Mouse (Mus musculus): ENCODE results near the gene Abcg8.

Abcg8 gene

GRCm38 (mm10) chr17:84658195-84658594 is 17.9 kb upstream of the Abcg8 start:
- DNase-seq (ENCODE audit: low spot score in 2 of 2) = no peak

- DNase-seq (ENCODE audit: low spot score in 2 of 2) = no peak
Measured at GRCm38 (mm10) chr17:84658951-84659350, 17.2 kb upstream of the Abcg8 start.

- no peak for DNase-seq (ENCODE audit: low spot score in 2 of 2)
Measured at GRCm38 (mm10) chr17:84665053-84665452, 11.0 kb upstream of the Abcg8 start.

GRCm38 (mm10) chr17:84665691-84666090 is 10.4 kb upstream of the Abcg8 start:
- no peak for DNase-seq (ENCODE audit: low spot score in 2 of 2)

- no peak for DNase-seq (ENCODE audit: low spot score in 2 of 2)
Measured at GRCm38 (mm10) chr17:84667848-84668247, 8.3 kb upstream of the Abcg8 start.

- no peak for DNase-seq (ENCODE audit: low spot score in 2 of 2)
Measured at GRCm38 (mm10) chr17:84672376-84673369, 3.4 kb upstream of the Abcg8 start.

GRCm38 (mm10) chr17:84674048-84674447 is 2.1 kb upstream of the Abcg8 start:
- DNase-seq (ENCODE audit: low spot score in 2 of 2) = no peak

GRCm38 (mm10) chr17:84675204-84675603 is 898 bp upstream of the Abcg8 start:
- DNase-seq (ENCODE audit: low spot score in 2 of 2) = peak; percentile 42 to 48

GRCm38 (mm10) chr17:84677595-84677994 is 1.5 kb downstream of the Abcg8 start:
- DNase-seq (ENCODE audit: low spot score in 2 of 2) = no peak

GRCm38 (mm10) chr17:84681670-84682069 is 5.6 kb downstream of the Abcg8 start:
- DNase-seq (ENCODE audit: low spot score in 2 of 2) = no peak

- DNase-seq (ENCODE audit: low spot score in 2 of 2) = no peak
Measured at GRCm38 (mm10) chr17:84682734-84683717, 6.9 kb downstream of the Abcg8 start, which contains the start of gene Abcg5. Gene Abcg5, minus strand, starts transcription at chr17:84683011.

- DNase-seq (ENCODE audit: low spot score in 2 of 2) = no peak
Measured at GRCm38 (mm10) chr17:84684284-84684683, 8.2 kb downstream of the Abcg8 start.

- DNase-seq (ENCODE audit: low spot score in 2 of 2) = no peak
Measured at GRCm38 (mm10) chr17:84685286-84685685, 9.2 kb downstream of the Abcg8 start.

GRCm38 (mm10) chr17:84687994-84688393 is 11.9 kb downstream of the Abcg8 start:
- no peak for DNase-seq (ENCODE audit: low spot score in 2 of 2)

GRCm38 (mm10) chr17:84688834-84689233 is 12.7 kb downstream of the Abcg8 start:
- no peak for DNase-seq (ENCODE audit: low spot score in 2 of 2)

- no peak for DNase-seq (ENCODE audit: low spot score in 2 of 2)
Measured at GRCm38 (mm10) chr17:84689316-84689715, 13.2 kb downstream of the Abcg8 start.

- no peak for DNase-seq (ENCODE audit: low spot score in 2 of 2)
Measured at GRCm38 (mm10) chr17:84690111-84690510, 14.0 kb downstream of the Abcg8 start.

GRCm38 (mm10) chr17:84693741-84694140 is 17.6 kb downstream of the Abcg8 start:
- DNase-seq (ENCODE audit: low spot score in 2 of 2) = no peak

- no peak for DNase-seq (ENCODE audit: low spot score in 2 of 2)
Measured at GRCm38 (mm10) chr17:84696537-84696936, 20.4 kb downstream of the Abcg8 start.

- peak; percentile 79 to 80 for DNase-seq (ENCODE audit: low spot score in 2 of 2)
Measured at GRCm38 (mm10) chr17:84698727-84699126, 22.6 kb downstream of the Abcg8 start.

- DNase-seq (ENCODE audit: low spot score in 2 of 2) = no peak
Measured at GRCm38 (mm10) chr17:84707407-84707806, 31.3 kb downstream of the Abcg8 start.

- DNase-seq (ENCODE audit: low spot score in 2 of 2) = no peak
Measured at GRCm38 (mm10) chr17:84708818-84709217, 32.7 kb downstream of the Abcg8 start.
